Mouse (Mus musculus) bone marrow, adult 2 months (tissue): Measurements from ENCODE around the gene Hps1. TPM values are rescaled to one million over a fixed set of nuclear protein-coding genes. Genes with fewer than 3 reads are reported as not detected.

Experiments
- H3K27ac ChIP-seq: fragments of 200-500 bp; 2 replicates; pipeline ENCODE4 v1.5.1; 2012; ENCODE audit warnings: low read depth, mild to moderate bottlenecking, control low read depth, inconsistent platforms, low read length; ENCODE audit not compliant: control insufficient read depth, poor library complexity, insufficient read depth
- H3K4me1 ChIP-seq: fragments of 200-500 bp; 2 replicates; pipeline ENCODE4 v1.6.1; 2011; ENCODE audit warnings: low read length; ENCODE audit not compliant: control insufficient read depth, insufficient read depth
- H3K4me3 ChIP-seq: fragments of 200-500 bp; replicated peaks from 2 replicates; pipeline ENCODE3; 2011; ENCODE audit warnings: mild to moderate bottlenecking, low read depth, low read length, control low read depth; ENCODE audit not compliant: control insufficient read depth
- CTCF ChIP-seq: fragments of 200-500 bp; IDR thresholded peaks from 2 replicates; pipeline ENCODE4 v1.5.1; 2011; ENCODE audit warnings: low read length, control low read depth; ENCODE audit not compliant: control insufficient read depth, insufficient read depth
- POLR2A ChIP-seq: fragments of 200-500 bp; IDR thresholded peaks from 2 replicates; pipeline ENCODE4 v1.6.1; 2011; ENCODE audit warnings: low read depth, mild to moderate bottlenecking, control low read depth, low read length, borderline replicate concordance; ENCODE audit not compliant: control insufficient read depth
- WGBS: fragments of 180-500 bp; shearing (Covaris S2); methylation state at CpG from one replicate; pipeline ENCODE4 v1.1.7; 2018; 5-methylcytosine and 5-hydroxymethylcytosine counted together
- polyA plus RNA-seq: library from polyadenylated mRNA; stranded (reverse); fragments of >200 nt; gene quantifications from 2 replicates; pipeline ENCODE4 v1.2.4, GENCODE M21; 2011; ENCODE audit warnings: low replicate concordance; ENCODE audit not compliant: missing spikeins, insufficient read depth, insufficient read length

Hps1 gene
- polyA plus RNA-seq, 1 experiment: 16.1 TPM

GRCm38 (mm10) chr19:42776813-42777212, 3.0 kb downstream of the Hps1 start:
- Histone ChIP-seq H3K4me3 (no peak overlapping the region), H3K27ac (no peak overlapping the region), H3K4me1 (no peaks in the 10 kb centered on the region)
- 78% methylated on average over 1 of the region's 1 CpGs for WGBS
- TF ChIP-seq CTCF (no peak), POLR2A (no peak)

GRCm38 (mm10) chr19:42770141-42770872, 9.5 kb downstream of the Hps1 start:
- no peaks in the 10 kb centered on the region; the same call in 1 of the 2 replicates for H3K4me1 ChIP-seq
- no peak for TF ChIP-seq POLR2A
- no peak overlapping the region for H3K4me3 ChIP-seq
- H3K27ac ChIP-seq: no peak overlapping the region
- WGBS: 84% methylated on average over 23 of the region's 23 CpGs

- Histone ChIP-seq H3K4me3 (no peak overlapping the region), H3K4me1 (no peaks in the 10 kb centered on the region; the same call in 1 of the 2 replicates), H3K27ac (no peak overlapping the region; the same call in 1 of the 2 replicates)
- TF ChIP-seq POLR2A: no peak
- 90% methylated on average over 10 of the region's 10 CpGs for WGBS
Measured at GRCm38 (mm10) chr19:42769648-42770047, 10.1 kb downstream of the Hps1 start.

- no peak overlapping the region for H3K4me3 ChIP-seq
- H3K4me1 ChIP-seq: no peaks in the 10 kb centered on the region; the same call in 1 of the 2 replicates
- WGBS: 90% methylated on average over 8 of the region's 8 CpGs
- TF ChIP-seq CTCF: no peak
- no peak for TF ChIP-seq POLR2A
- no peak overlapping the region for H3K27ac ChIP-seq
Measured at GRCm38 (mm10) chr19:42767361-42767760, 12.4 kb downstream of the Hps1 start.

- no peak overlapping the region for H3K27ac ChIP-seq
- TF ChIP-seq CTCF: no peak
- no peak for TF ChIP-seq POLR2A
- WGBS: 90% methylated on average over 10 of the region's 10 CpGs
- H3K4me1 ChIP-seq: no peaks in the 10 kb centered on the region
- H3K4me3 ChIP-seq: no peak overlapping the region
Measured at GRCm38 (mm10) chr19:42764398-42764797, 15.4 kb downstream of the Hps1 start.

- H3K27ac ChIP-seq: no peak overlapping the region
- TF ChIP-seq POLR2A: no peak
- no peak for TF ChIP-seq CTCF
- WGBS: 15% methylated on average over 6 of the region's 6 CpGs
Measured at GRCm38 (mm10) chr19:42756671-42757070, 23.1 kb downstream of the Hps1 start.

GRCm38 (mm10) chr19:42755148-42755870, 24.5 kb downstream of the Hps1 start:
- 48% methylated on average over 15 of the region's 15 CpGs for WGBS
- H3K4me1 ChIP-seq: peaks cover 4% of the 10 kb centered on the region; the same call in 1 of the 2 replicates
- H3K27ac ChIP-seq: peak overlapping the region; percentile 9; the same call in 1 of the 2 replicates
- H3K4me3 ChIP-seq: no peak overlapping the region
- TF ChIP-seq POLR2A (no peak), CTCF (no peak)

More at GRCm38 (mm10) chr19:42756671-42757070, 23.1 kb downstream of the Hps1 start:
- Histone ChIP-seq H3K4me3 (no peak overlapping the region), H3K4me1 (peaks cover 4% of the 10 kb centered on the region; the same call in 1 of the 2 replicates)

- H3K4me1 ChIP-seq: peaks cover 4% of the 10 kb centered on the region; the same call in 1 of the 2 replicates
- 5% methylated on average over 11 of the region's 11 CpGs for WGBS
- TF ChIP-seq POLR2A (no peak), CTCF (no peak)
- peak overlapping the region; percentile 81 for H3K27ac ChIP-seq
- peak overlapping the region; percentile 4 for H3K4me3 ChIP-seq
Measured at GRCm38 (mm10) chr19:42753141-42753917, 26.4 kb downstream of the Hps1 start.
